Mouse (Mus musculus) ovary, postnatal 14 days (tissue): ENCODE data around the gene Poln.
A peak's percentile ranks its signal among the peaks of the same experiment; 100 is the strongest.

Source experiments
- DNase-seq: peaks from one replicate; pipeline ENCODE4 v3.0.0; 2022; ENCODE audit warnings: low spot score

The Poln gene

DNA sequence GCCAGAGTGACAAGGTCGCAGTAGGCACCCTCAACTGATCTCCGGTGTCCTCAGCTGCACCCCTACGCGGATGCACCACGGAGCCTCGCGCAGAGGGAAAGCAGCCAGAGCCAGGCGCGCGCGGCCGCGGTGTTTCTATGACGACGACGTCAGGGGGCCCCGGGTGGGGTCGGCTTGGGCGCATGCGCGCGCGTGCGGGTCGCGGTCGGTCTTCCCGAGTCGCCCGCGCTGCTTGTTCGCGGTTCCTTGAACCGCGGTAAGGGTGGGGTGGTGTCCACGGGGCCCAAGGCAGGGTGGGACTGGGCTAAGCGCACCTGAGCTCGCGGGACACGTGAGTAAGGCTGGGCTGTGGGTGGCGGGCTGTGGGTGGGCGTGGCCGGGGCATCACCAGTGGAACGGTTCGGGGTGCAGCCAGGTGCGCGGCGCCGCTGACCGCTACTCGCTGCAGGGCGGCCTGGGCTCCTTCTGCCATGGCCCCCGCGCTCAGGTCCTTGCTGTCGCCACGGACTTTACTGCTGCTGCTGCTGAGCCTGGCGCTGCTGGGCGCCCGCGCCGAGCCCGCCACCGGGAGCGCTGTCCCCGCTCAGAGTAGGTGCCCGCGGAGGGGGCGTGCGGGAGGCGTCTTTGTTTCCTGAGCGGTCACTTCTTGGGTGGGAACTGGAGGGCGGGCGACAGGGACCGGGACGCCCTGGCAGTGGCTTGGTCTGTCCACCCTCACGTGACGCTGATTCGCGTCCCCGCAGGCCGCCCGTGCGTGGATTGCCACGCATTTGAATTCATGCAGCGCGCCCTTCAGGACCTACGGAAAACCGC, 185.7 kb downstream of the Poln start, which contains the start of gene Gm1673:
Gene Gm1673, plus strand, starts transcription at position 125 of the 813 bp plus-strand sequence.
- DNase-seq, result peak; percentile 82

- no peak for DNase-seq
Observed at GRCm38 (mm10) chr5:33982731-33983259, 186.5 kb downstream of the Poln start.

DNA sequence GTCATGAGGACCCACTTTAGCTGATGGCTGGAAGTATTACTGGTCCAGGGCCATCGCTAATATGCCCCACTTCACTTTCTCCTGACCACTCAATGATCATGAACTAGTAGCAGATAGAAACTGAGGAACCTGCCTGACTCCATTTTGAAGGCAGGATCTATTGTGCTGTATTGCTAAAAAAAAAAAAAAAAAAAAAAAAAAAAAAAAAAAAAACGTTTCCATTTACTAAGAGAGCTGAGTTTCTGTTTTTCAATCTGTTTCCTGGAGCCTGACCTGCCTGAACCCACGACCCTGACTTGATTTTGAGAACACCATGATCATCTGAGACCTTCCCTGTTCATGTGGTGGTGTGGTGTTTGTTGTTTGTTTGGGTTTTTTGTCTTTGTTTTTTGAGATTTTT, 193.0 kb downstream of the Poln start:
- no peak for DNase-seq

- DNase-seq, result no peak
Observed at GRCm38 (mm10) chr5:33974736-33975135, 194.5 kb downstream of the Poln start.

DNA sequence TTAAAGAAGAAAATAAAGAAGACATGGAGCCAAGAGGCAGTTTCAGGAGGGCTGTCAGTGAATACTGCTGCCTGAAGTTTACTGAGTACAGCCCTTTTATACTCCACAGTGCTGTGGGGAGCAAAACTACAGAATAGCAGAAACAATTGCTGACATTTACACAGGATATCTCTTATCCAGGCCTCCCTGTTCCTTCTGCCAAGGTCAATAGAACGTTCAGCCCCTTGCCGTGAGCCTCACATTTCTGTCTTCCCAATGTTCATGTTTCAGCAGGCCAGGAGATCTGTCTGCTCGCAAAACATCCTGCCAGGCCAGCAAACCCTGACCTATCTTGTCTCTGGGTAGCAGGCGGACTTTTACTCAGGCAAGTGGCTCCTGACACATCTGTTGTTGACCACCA, 209.9 kb downstream of the Poln start:
- no peak for DNase-seq
